Mouse (Mus musculus) gastrocnemius, postnatal 36 days (tissue): Measurements from ENCODE around the gene Trnp1. TPM values are rescaled to one million over a fixed set of nuclear protein-coding genes. Genes with fewer than 3 reads are reported as not detected.

Experiments used
- DNase-seq, 2 experiments: peaks; one replicate each; pipeline ENCODE4 v3.0.0; 2022
- intact Hi-C: fragments of 180-260 bp; cut with DNase I; formaldehyde crosslinking; loops from one replicate; pipeline ENCODE4 v1.15.1; 2025
- total RNA-seq, 2 experiments: library from RNA; stranded (reverse); gene quantifications; 2 replicates each; pipeline ENCODE4 v1.2.3; 2021

Trnp1 gene
- total RNA-seq, 2 experiments from 2014 or later = 0.56 to 0.81 TPM

- intact Hi-C loops = no loop called here
- no peak for DNase-seq
Observed at GRCm38 (mm10) chr4:133463184-133463583, 35.2 kb downstream of the Trnp1 start.

- no peak for DNase-seq
- intact Hi-C loops = no loop called here
Observed at GRCm38 (mm10) chr4:133461362-133461761, 37.0 kb downstream of the Trnp1 start.

GRCm38 (mm10) chr4:133460796-133461325 lies 37.5 kb downstream of the Trnp1 start:
- intact Hi-C loops = no loop called here
- no peak for DNase-seq

- intact Hi-C loops = no loop called here
- DNase-seq = no peak
Observed at GRCm38 (mm10) chr4:133460006-133460405, 38.3 kb downstream of the Trnp1 start.

- intact Hi-C loops = no loop called here
- no peak for DNase-seq
Observed at GRCm38 (mm10) chr4:133458044-133458443, 40.3 kb downstream of the Trnp1 start.

GRCm38 (mm10) chr4:133452433-133452832 lies 45.9 kb downstream of the Trnp1 start:
- intact Hi-C loops = loop anchor here (5.0 kb wide), 2 partner anchors 105 to 140 kb away; no protein-coding TSS in a partner anchor
- no peak for DNase-seq

GRCm38 (mm10) chr4:133451536-133451935 lies 46.8 kb downstream of the Trnp1 start:
- intact Hi-C loops = loop anchor here (1.0 to 5.0 kb wide), 3 partner anchors 28 to 139 kb away; no protein-coding TSS in a partner anchor
- peak; percentile 77 to 79 for DNase-seq

GRCm38 (mm10) chr4:133449726-133450125 lies 48.6 kb downstream of the Trnp1 start:
- DNase-seq = no peak
- intact Hi-C loops = loop anchor here (5.0 kb wide), 2 partner anchors 102 to 137 kb away; no protein-coding TSS in a partner anchor

GRCm38 (mm10) chr4:133448708-133449388 lies 49.5 kb downstream of the Trnp1 start:
- DNase-seq = no peak
- intact Hi-C loops = no loop called here

GRCm38 (mm10) chr4:133447967-133448366 lies 50.4 kb downstream of the Trnp1 start:
- DNase-seq = no peak
- intact Hi-C loops = no loop called here

GRCm38 (mm10) chr4:133447366-133447765 lies 51.0 kb downstream of the Trnp1 start:
- no peak for DNase-seq
- intact Hi-C loops = no loop called here

GRCm38 (mm10) chr4:133445727-133446126 lies 52.6 kb downstream of the Trnp1 start:
- intact Hi-C loops = no loop called here
- DNase-seq = no peak

- no peak for DNase-seq
- intact Hi-C loops = no loop called here
Observed at GRCm38 (mm10) chr4:133443085-133443484, 55.3 kb downstream of the Trnp1 start.

- DNase-seq = no peak
- intact Hi-C loops = no loop called here
Observed at GRCm38 (mm10) chr4:133442194-133442593, 56.2 kb downstream of the Trnp1 start.

Other genes starting within 250 kb of the Trnp1 start
- under 1 TPM in 1 of 2 experiments, not detected in 1; 0.64 TPM for gene Sytl1, start 235.4 kb downstream of the Trnp1 start, total RNA-seq
- gene Tmem222, start 220.8 kb downstream of the Trnp1 start, total RNA-seq = 10 to 100 TPM; 20.9 to 22.5 TPM
- 10 to 100 TPM; 85.6 to 88.5 TPM for gene Wdtc1, start 145.1 kb downstream of the Trnp1 start, total RNA-seq
- gene Slc9a1, start 128.8 kb downstream of the Trnp1 start, total RNA-seq = 1 to 10 TPM; 8.3 to 9.8 TPM
- gene Tent5b, start 18.4 kb downstream of the Trnp1 start, total RNA-seq = 1 to 10 TPM in 1 of 2 experiments, under 1 TPM in 1; 0.59 to 1.0 TPM
- not detected for gene Kdf1, start 20.4 kb upstream of the Trnp1 start, total RNA-seq
- gene Nudc, start 47.4 kb upstream of the Trnp1 start, total RNA-seq = 10 to 100 TPM; 41.2 to 45.4 TPM
- gene Nr0b2, start 54.8 kb upstream of the Trnp1 start, total RNA-seq = not detected
- 1 to 10 TPM; 2.6 to 3.3 TPM for gene Gpatch3, start 76.2 kb upstream of the Trnp1 start, total RNA-seq
- gene Gpn2, start 85.8 kb upstream of the Trnp1 start, total RNA-seq = 1 to 10 TPM; 4.7 to 5.7 TPM
- 1 to 10 TPM in 1 of 2 experiments, under 1 TPM in 1; 0.94 to 1.2 TPM for gene Sfn, start 103.6 kb upstream of the Trnp1 start, total RNA-seq
- gene Zdhhc18, start 151.6 kb upstream of the Trnp1 start, total RNA-seq = 10 to 100 TPM; 24.5 to 35.2 TPM
- 10 to 100 TPM in 1 of 2 experiments, 1 to 10 TPM in 1; 8.4 to 10.4 TPM for gene Pigv, start 174.1 kb upstream of the Trnp1 start, total RNA-seq